Mouse (Mus musculus): Measurements from ENCODE around the gene Lctl.

GRCm38 (mm10) chr9:64173666-64174220 is 56.8 kb downstream of the Lctl start:
- TF ChIP-seq GATA1 (IDR thresholded peaks at IDR 0.05; ENCODE audit: low read length), result no peak
- TF ChIP-seq TAL1 (IDR thresholded peaks at IDR 0.05; ENCODE audit: low read length), result no peak

All from erythroblast, embryonic 14.5 days (primary cell).